Mouse (Mus musculus): ENCODE data around the gene Por.

The Por gene

DNA sequence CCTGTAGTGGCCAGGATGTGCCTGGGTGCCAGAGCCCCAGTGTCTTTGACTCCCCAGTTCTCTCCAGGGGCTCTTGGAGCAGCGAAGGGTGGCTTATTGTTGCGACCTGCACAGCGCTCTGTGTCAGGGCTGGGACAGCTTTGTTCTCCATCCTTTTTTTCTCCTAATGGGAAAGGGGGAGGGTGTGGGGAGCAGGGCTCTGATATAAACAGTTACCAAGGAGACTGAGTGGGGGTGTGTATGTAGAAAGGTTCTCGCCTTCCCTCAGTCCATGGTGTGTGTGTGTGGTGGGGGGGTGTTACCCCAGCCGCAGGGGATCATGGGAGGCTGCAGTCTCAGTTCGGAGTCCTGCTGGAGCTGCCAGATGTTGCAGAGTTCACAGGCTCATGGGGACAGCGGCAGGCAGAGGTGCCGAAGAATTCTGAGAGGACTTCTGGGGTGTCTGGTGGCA, 55.6 kb downstream of the Por start:
- in situ Hi-C loops (cut with MboI; ENCODE audit: low sequenced_read_pairs) = no loop called here

DNA sequence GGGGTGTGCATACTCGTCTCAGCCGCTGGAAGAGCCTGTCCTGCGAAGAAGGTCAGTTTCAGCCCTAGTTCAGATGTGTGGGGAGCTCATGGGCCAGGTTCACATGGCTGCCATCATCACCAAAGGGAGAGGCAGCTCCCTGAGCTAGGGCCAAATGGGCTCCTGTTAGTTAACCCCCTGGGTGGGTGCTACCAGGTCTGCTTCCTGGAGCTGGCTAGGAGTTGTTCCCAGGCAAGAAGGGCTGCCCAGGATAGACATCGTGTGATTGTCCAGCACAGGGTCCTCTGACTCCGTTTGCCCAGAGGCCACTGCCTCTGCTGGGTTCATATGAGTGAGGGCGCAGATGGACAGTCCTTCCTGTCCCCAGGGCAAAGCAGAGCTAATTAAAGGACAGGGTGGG, 56.2 kb downstream of the Por start:
- in situ Hi-C loops (cut with MboI; ENCODE audit: low sequenced_read_pairs) = no loop called here

DNA sequence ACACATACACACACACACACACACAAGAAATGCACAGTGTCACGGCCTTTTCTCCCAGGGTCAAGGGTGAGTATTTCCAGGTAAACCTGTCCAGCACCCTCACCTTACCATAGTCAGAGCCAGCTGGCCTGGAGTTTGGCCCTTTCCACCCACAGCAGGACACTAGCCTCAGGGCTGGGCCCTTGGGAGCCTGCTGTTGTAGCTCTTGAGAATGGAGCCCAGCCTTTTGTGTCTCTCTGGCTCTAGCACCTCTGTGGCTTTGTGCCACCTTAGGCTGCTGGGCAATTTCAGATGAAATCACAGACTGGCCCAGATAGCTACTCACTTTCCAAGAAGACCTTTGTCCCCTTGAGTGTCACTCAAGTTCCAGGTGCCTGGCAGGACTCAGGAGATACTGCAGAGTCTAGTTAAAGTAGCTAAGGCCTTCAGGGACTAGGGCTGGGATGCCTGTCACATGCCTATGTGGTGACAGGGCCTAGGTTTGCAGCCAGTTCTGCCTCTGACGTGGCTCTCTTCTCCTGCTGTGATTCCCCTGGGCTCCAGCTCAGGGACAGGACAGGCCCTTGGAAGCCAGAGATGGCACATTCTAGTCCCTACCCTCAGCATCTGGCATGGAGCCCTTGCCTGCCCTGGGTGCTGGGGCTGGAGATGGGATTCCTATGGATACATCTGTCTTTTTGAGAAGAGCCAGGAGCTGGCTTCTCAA, 57.0 kb downstream of the Por start:
- in situ Hi-C loops (cut with MboI; ENCODE audit: low sequenced_read_pairs) = no loop called here

DNA sequence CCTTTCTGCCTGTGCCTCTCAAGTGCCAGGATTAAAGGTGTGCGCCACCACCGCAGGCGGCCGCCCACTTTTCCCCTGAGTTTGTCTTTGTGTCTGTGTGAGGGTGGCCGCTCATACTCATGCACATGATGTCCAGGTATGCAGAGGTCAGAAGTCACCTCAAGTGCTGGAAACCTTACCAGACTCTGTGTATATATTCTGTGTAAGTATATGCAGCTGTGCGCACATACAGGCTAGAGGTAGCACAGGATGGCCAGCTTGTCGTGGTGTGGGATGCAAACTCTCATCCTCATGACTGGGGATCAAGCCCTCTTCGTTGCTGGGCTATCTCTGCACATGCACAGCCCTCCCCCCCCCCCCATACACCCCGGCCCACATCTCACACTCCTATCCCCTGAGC, 58.0 kb downstream of the Por start:
- in situ Hi-C loops (cut with MboI; ENCODE audit: low sequenced_read_pairs) = no loop called here

DNA sequence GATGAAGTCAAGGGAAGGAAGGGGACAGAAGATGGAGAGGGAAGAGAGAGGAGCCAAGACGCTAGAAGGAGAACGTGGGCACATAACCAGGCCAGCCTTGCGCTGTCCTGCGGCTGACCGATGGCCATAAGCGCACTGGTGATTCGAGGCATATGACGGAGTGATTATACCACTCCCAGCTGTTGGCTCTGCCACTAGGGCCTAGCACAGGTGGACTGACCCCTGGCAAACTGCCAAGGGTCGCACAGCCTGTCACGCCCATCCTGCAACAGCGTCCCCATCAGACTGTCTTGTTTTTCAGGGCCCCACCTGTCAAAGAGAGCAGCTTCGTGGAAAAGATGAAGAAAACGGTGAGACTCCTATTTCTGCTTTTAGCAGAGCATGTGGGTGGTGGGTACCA, 58.5 kb downstream of the Por start:
- in situ Hi-C loops (cut with MboI; ENCODE audit: low sequenced_read_pairs) = no loop called here

DNA sequence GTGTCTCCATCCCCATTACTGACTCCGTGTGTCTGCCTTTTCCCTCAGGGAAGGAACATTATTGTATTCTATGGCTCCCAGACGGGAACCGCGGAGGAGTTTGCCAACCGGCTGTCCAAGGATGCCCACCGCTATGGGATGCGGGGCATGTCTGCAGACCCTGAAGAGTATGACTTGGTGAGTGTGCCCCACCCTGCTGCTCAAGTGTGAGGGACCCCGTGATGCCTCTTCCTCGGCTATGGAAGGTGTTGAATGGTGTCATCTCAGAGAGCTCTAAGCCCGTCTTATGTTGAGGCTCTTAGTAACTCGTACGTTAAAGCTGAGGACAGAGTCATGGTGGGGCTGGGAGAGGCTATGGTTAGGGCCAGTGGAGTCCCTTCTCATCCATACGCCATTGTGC, 59.5 kb downstream of the Por start:
- in situ Hi-C loops (cut with MboI; ENCODE audit: low sequenced_read_pairs) = no loop called here

DNA sequence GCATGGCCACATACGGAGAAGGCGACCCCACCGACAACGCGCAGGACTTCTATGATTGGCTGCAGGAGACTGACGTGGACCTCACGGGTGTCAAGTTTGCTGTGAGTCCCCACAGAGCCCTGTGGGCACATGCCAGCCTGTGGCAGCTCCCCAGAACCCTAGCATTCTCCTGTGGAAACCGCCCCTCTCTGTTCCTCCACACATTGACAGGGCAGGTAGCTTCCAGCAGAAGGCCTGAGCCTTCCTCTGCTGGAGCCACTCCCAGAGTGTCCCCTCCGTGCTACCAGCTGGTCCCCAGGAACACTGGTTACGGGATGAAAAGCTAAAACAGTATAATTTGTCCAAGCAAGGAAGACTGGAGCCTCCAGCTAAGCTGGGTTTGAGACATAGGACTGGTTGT, 60.4 kb downstream of the Por start:
- in situ Hi-C loops (cut with MboI; ENCODE audit: low sequenced_read_pairs) = no loop called here

DNA sequence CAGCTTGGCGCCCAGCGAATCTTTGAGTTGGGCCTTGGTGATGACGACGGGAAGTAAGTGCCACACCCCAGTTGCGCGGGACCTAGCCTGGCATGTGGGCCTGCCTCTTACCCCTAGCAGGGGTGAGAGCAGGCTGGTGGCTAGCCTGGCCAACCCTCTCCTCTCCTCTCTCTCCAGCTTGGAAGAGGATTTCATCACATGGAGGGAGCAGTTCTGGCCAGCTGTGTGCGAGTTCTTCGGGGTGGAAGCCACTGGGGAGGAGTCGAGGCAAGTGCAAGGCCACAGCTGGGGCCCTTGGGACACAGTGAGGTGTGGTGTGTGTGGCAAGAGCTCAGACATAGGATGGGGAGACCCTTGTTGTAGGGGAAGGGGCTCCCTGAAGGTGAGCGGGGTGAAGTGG, 61.1 kb downstream of the Por start:
- in situ Hi-C loops (cut with MboI; ENCODE audit: low sequenced_read_pairs) = no loop called here

DNA sequence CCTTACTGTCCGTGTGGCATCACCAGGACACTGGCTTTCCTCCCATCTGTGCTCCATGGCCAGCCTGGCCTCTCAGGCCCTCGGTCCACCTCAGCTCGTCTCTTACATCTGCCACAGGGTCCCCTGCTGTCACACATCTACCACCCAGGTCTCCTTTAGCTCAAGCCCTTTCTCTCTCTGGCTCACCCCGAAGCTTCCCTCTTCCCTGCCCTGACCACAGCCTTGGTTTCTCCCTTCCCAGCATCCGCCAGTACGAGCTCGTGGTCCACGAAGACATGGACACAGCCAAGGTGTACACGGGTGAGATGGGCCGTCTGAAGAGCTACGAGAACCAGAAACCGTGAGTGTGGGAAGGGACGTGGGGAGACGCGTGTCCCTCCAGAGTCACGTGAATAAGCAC, 61.5 kb downstream of the Por start:
- in situ Hi-C loops (cut with MboI; ENCODE audit: low sequenced_read_pairs) = no loop called here

DNA sequence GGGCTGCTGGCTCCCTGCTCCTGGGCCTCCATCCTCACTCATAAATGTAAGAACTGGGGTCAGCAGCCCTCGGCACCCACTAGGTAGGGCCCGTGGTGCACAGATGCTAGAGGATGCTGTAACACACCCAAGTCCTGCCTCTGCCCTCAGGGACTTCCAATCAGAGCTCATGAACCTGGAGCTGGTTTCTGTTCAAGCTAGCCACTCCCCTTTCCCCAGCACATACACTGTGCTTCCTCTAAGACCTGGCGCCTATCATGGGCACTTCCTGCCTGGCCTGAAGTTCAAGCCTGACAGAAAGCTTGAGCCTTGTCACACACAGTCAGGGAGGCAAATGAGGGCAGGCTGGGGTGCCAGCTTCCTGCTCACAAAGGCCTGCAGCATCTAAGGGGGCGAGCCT, 63.2 kb downstream of the Por start:
- in situ Hi-C loops (cut with MboI; ENCODE audit: low sequenced_read_pairs) = no loop called here

DNA sequence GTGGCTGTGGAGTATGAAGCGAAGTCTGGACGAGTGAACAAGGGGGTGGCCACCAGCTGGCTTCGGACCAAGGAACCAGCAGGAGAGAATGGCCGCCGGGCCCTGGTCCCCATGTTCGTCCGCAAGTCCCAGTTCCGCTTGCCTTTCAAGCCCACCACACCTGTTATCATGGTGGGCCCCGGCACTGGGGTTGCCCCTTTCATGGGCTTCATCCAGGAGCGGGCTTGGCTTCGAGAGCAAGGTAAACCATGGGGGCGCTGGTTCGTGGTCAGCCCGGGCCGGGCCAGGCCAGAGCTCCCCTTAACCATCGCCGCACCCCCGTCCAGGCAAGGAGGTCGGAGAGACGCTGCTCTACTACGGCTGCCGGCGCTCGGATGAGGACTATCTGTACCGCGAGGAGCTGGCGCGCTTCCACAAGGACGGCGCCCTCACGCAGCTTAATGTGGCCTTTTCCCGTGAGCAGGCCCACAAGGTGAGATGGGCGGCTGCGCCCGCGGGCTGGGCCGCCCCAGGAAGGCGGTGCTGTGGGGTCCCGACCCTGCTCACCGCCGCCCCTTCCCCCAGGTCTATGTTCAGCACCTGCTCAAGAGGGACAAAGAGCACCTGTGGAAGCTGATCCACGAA, 64.3 kb downstream of the Por start:
- in situ Hi-C loops (cut with MboI; ENCODE audit: low sequenced_read_pairs) = no loop called here

DNA sequence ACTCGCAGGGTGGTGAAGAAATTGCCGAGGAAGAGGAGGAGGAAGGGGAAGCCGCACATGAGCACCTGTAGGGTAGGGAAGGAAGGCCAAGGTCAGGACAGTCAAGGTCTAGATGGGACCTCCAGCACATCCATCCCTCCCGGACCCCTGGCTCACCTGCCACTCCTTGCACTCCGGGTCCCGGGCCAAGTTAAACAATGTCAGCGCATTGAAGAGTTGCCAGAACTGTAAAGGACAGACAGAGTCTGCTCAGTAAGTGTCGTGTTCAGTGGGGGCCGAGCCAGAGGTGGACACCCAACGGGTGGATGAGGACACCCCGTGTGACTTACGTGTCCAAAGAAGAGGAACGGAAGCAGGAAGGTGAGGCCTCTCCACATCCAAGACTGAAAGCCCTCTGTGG, 65.9 kb downstream of the Por start:
- in situ Hi-C loops (cut with MboI; ENCODE audit: low sequenced_read_pairs) = no loop called here

DNA sequence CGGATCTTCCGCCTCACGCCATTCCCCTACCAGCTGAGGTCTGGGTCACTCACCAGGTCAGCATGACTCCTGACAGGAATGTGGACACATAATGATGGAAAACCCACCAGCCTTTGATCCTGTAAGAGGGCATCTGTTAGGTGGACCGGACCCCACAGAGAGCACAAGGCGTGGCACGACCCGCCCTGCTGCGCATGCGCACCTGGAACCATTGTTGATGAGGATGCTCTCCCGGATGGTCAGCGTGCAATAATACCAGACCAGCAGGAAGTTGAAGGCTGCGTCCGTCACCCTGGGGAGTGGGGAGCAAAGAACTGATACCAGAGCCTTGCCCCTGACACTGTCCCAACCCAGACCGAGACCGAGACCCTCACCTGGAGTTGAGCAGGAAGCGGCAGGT, 66.7 kb downstream of the Por start:
- in situ Hi-C loops (cut with MboI; ENCODE audit: low sequenced_read_pairs) = no loop called here

DNA sequence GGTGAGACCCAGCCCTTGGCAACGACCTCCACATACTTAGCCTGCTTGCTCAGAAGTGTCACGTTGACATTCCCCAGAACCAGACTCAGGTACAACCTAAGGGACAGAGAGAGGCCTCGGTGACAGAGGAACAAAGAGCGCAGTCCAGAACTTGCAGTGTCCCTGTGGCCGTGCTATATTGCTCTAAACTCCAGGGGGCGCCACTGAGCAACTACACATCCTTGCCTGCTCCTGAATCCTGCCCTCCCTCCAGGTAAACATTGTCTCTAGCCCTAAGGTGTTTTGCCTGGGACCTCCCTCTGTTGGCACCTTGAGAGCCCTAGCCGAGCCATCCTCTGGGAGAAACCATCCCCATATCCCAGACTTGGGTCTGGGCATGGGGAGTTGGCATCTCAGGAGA, 67.3 kb downstream of the Por start:
- in situ Hi-C loops (cut with MboI; ENCODE audit: low sequenced_read_pairs) = no loop called here

DNA sequence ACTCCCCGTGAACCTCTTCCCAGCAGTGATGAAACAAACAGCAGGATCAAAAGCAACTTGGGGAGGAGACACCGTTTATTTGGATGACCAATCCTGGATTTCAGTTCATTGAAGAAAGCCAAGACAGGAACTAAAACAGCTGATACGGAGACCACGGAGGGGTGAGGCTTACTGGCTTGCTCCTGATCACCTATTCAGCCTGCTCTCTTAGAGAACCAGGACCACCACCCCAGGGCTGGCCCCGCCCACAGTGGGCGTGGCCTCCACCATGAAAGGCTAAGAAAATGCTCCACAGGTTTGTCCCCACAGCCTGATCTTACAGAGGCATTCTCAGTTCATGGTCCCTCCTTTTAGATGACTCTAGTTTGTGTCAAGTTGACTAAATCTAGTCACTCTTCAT, 68.4 kb downstream of the Por start:
- in situ Hi-C loops (cut with MboI; ENCODE audit: low sequenced_read_pairs) = no loop called here

DNA sequence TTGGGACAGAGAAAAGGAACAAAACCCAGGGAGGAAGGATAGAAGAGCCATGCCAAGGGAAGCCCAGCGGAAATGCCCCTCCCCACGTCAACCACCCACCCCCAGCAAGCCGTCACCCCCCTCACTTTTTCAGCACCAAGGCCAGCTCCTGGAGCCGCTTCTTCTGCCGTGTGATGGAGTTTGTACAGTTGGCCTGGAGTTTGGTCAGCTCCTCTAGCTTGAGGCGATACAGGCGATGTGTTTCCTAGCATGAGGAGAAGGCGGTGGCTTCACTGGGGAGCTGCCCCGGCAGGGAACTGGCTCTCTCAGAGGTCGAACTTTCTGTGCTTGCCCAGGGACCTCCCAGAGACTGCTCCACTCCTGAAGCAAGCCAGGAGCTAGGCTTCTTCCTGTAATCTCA, 72.3 kb downstream of the Por start:
- in situ Hi-C loops (cut with MboI; ENCODE audit: low sequenced_read_pairs) = no loop called here

DNA sequence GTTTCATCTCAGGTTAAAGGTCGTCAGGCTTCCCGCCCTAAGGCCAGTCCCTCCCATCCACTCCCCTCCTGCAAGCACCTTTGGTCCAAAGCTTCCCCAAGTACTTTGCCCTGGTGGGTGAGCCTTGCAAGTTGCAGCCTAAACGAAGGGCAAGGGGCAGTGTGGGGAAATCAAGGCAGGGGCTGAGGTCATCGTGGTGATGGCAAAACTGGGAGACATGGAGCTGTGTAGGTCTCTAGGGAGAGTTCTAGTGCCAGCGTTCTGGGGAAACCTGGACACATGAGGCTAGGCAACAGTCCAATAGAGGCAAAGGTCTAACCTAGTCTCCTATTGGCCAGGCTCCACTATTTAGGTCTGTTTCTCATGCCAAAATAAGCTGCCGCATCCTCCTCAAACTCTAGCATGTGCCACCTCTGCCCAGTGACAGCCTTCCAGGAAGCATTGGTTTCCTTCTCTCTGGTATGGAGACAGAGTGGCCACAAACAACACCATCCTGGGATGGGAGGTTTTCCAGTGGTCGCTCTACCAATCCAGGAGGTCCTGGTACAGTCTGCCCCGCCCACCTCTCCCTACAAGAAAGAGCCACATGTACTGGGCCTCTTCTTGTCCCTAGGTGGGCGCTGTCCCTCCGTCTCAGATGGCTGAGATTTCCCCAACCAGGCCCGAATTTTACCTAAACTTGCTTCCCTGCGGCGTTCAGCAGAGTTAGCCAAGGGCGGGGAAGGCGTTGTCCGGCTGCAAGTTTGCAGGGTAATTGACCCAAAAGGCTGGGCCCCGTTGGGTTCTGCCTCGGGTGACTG, 73.3 kb downstream of the Por start:
- in situ Hi-C loops (cut with MboI; ENCODE audit: low sequenced_read_pairs) = no loop called here

DNA sequence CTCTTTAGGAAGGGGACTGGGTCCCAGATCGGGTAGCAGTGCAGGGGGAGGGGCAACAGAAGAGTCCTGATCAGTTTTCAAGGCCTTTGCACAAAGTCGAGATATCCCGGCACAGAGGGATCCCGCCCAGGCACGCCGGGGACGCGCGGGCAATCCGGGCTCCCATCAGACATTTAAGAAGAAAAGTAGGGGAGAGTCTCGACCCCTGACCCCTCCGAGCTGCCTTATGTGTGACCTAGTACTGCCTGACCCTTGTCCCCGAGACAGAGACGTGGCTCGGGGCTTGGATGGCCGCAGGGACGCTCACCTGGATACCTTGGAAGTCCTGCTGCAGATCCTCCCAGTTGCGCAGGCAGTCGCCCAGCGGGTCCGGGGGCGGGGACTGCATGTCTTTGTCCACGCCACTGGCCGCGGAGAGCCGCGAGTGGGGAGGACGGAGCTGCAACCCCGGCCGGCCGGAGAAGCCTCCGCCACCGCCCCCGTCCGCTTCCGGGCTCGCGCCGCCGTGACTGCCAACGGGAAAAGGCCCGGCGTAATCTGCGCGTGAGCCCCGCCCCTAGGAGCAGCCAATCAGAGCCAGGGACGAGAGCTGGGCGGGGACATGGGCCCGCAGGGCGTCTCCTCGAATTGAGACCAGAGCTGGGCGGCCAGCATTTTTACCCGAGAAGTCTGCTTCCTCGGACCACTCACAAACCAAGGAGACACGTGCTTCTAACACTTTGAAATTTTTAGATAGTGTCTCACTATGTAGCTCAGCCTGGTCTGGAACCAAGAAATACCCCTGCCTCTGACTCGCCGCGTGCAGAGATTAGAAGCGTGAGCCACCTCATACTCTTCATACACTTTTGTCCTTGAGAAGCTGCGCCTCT, 74.1 kb downstream of the Por start, which contains the start of gene Tmem120a:
Gene Tmem120a (minus strand): TSS at position 708 of the 869 bp plus-strand sequence.
- in situ Hi-C loops (cut with MboI; ENCODE audit: low sequenced_read_pairs) = no loop called here

DNA sequence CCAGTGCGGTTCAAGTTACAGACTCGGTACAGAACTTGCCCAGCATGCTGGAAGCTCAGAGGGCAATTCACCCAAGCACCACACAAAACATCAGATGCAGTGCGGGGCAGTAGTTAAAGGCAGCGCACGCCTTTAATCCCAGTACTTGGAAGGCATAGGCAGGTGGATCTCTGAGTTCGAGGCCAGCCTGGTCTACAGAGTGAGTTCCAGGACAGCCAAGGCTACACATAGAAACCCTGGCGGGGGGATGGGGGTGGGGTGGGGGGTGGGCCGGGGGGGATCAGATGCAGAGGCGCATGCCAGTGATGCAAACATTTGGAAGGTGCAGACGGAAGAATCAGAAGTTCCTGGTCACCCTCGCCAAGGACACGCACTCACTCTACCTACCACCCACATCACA, 74.9 kb downstream of the Por start:
- in situ Hi-C loops (cut with MboI; ENCODE audit: low sequenced_read_pairs) = no loop called here

DNA sequence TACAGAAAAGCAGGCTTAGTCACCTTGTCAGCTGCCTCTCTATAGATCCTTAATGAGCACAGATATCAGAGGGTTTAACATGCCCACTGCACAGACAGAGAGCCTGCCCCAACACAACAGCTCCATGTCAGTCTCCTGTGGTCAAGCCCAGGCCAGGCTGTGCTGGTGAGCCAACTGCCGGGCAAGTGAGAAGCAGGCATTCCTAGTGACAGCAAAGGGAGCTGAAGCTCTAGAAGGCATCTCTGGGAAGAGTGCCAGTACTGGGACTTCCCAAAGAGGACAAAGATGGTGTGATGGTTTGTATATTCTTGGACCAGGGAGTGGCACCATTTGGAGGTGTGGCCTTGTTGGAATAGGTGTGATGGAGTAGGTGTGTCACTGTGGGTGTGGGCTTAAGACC, 81.2 kb downstream of the Por start:
- in situ Hi-C loops (cut with MboI; ENCODE audit: low sequenced_read_pairs) = loop anchor here (10.0 to 25.0 kb wide), 2 partner anchors 116 to 339 kb away; partner anchors contain the start of gene Rhbdd2

DNA sequence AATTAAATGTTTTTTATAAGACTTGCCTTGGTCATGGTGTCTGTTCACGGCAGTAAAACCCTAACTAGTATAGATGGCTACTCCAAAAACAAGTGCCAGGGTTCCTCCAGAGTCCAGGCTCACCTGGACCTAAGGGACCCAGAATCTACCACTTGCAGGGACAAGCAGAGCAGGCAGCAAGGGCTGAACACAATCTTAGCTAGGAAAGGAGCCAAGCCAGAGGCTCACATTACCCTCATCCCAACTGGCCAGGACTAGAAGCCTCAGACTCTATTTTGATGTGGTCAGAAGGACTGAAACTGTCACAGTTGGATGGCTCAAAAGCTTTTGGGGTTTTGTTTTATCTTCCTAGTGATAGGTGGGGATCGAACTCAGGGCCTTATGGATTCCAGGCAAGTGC, 81.8 kb downstream of the Por start:
- in situ Hi-C loops (cut with MboI; ENCODE audit: low sequenced_read_pairs) = loop anchor here (10.0 to 25.0 kb wide), 2 partner anchors 117 to 339 kb away; partner anchors contain the start of gene Rhbdd2
